Mouse (Mus musculus) limb, embryonic 11.5 days (tissue): ENCODE measurements around the gene Pdia5. TPM values are rescaled to one million over a fixed set of nuclear protein-coding genes. Genes with fewer than 3 reads are reported as not detected.

Experiments
- microRNA-seq: library from miRNA; unstranded; fragments of <30 nt; microRNA quantifications from one replicate; pipeline ENCODE4, GENCODE M21; 2016
- polyA plus RNA-seq: library from polyadenylated mRNA; unstranded; fragments of >200 nt; fragmentation: Nextera tagmentation; extraction: Ambion mirVana; gene quantifications from 2 replicates; pipeline ENCODE4 v1.2.1, GENCODE M21; 2014

The Pdia5 gene
- polyA plus RNA-seq, 1 experiment from 2014 or later, result 10.9 TPM

Small RNAs within 50 kb of the gene (microRNA-seq; reads per million reads assigned to microRNA genes)
- gene Gm25548, result not detected

Other genes starting within 250 kb of the Pdia5 start
- gene Sec22a, start 127.0 kb downstream of the Pdia5 start, polyA plus RNA-seq, result 35.3 and 38.5 TPM in 2 replicates
- gene Sema5b, start 50.3 kb upstream of the Pdia5 start, polyA plus RNA-seq, result 2.2 and 2.6 TPM in 2 replicates